Mouse (Mus musculus) liver, embryonic 15.5 days (tissue): ENCODE measurements at regions not wholly inside any gene's neighbourhood (a gene's known extent, or its start where the extent isn't known, plus 50 kb on each side); places are given as distances from the start of the nearest gene placed in this dataset.

ENCODE experiments used
- ATAC-seq: fragments of 200-750 bp; cut with Nextera tagmentation; 2 replicates; pipeline ENCODE4 v1.8.0; 2017; ENCODE audit warnings: moderate number of reproducible peaks, mild to moderate bottlenecking, moderate library complexity; ENCODE audit not compliant: insufficient read depth
- H3K27ac ChIP-seq: fragments of 300-500 bp; sonication (generic); replicated peaks from 2 replicates; pipeline ENCODE4 v1.5.1; 2015; ENCODE audit warnings: mild to moderate bottlenecking, inconsistent platforms
- H3K27me3 ChIP-seq: fragments of 300-500 bp; sonication (generic); 2 replicates; pipeline ENCODE4 v1.6.1; 2015; ENCODE audit warnings: mild to moderate bottlenecking, inconsistent platforms
- H3K36me3 ChIP-seq: fragments of 300-500 bp; sonication (generic); replicated peaks from 2 replicates; pipeline ENCODE4 v1.6.1; 2015; ENCODE audit warnings: moderate library complexity, mild to moderate bottlenecking, inconsistent platforms
- H3K4me1 ChIP-seq: fragments of 300-500 bp; sonication (generic); replicated peaks from 2 replicates; pipeline ENCODE4 v1.6.1; 2015; ENCODE audit warnings: inconsistent platforms
- H3K4me2 ChIP-seq: fragments of 300-500 bp; sonication (generic); 2 replicates; pipeline ENCODE4 v1.6.1; 2015; ENCODE audit warnings: moderate library complexity, mild to moderate bottlenecking, inconsistent platforms
- H3K4me3 ChIP-seq: fragments of 300-500 bp; sonication (generic); replicated peaks from 2 replicates; pipeline ENCODE4 v1.5.1; 2015; ENCODE audit warnings: mild to moderate bottlenecking, inconsistent platforms
- H3K9ac ChIP-seq: fragments of 300-500 bp; sonication (generic); 2 replicates; pipeline ENCODE4 v1.6.1; 2015; ENCODE audit warnings: moderate library complexity, mild to moderate bottlenecking, inconsistent platforms
- H3K9me3 ChIP-seq: fragments of 300-500 bp; sonication (generic); replicated peaks from 2 replicates; pipeline ENCODE4 v1.6.1; 2016; ENCODE audit warnings: inconsistent platforms
- WGBS: fragments of 180-500 bp; shearing (Covaris S2); methylation state at CpG from one replicate; pipeline ENCODE4 v1.1.7; 2015; ENCODE audit warnings: mixed read lengths; ENCODE audit not compliant: insufficient replicate concordance; 5-methylcytosine and 5-hydroxymethylcytosine counted together

- Histone ChIP-seq H3K4me2 (no peak overlapping the region), H3K27me3 (no peaks in the 10 kb centered on the region), H3K27ac (no peak overlapping the region), H3K9ac (no peak overlapping the region), H3K36me3 (no peaks in the 10 kb centered on the region), H3K9me3 (no peaks in the 10 kb centered on the region), H3K4me3 (no peak overlapping the region), H3K4me1 (no peaks in the 10 kb centered on the region; the same call in 1 of the 2 replicates)
- ATAC-seq: no peak
- WGBS: 76% methylated on average over 4 of the region's 4 CpGs
These were observed 273.1 kb upstream of the Arid1b start for GRCm38 (mm10) chr17:4721061-4721460.

- H3K9ac ChIP-seq: no peak overlapping the region
- no peaks in the 10 kb centered on the region for H3K9me3 ChIP-seq
- WGBS: 31% methylated on average over 3 of the region's 3 CpGs
- H3K36me3 ChIP-seq: no peaks in the 10 kb centered on the region
- H3K27me3 ChIP-seq: no peaks in the 10 kb centered on the region
- ATAC-seq: peak; percentile 63
- no peaks in the 10 kb centered on the region; the same call in 1 of the 2 replicates for H3K4me1 ChIP-seq
- no peak overlapping the region for H3K27ac ChIP-seq
- no peak overlapping the region for H3K4me2 ChIP-seq
- H3K4me3 ChIP-seq: no peak overlapping the region
These were observed 270.1 kb upstream of the Arid1b start for GRCm38 (mm10) chr17:4724031-4724430.

GRCm38 (mm10) chr17:4726331-4726741, 267.8 kb upstream of the Arid1b start:
- WGBS: 66% methylated on average over 12 of the region's 12 CpGs

GRCm38 (mm10) chr17:4734412-4734881, 259.7 kb upstream of the Arid1b start:
- no peak for ATAC-seq
- H3K9me3 ChIP-seq: no peaks in the 10 kb centered on the region
- 57% methylated on average over 5 of the region's 5 CpGs for WGBS
- H3K4me3 ChIP-seq: no peak overlapping the region
- no peaks in the 10 kb centered on the region for H3K36me3 ChIP-seq
- no peak overlapping the region for H3K4me2 ChIP-seq
- H3K4me1 ChIP-seq: no peaks in the 10 kb centered on the region
- H3K9ac ChIP-seq: no peak overlapping the region
- H3K27me3 ChIP-seq: no peaks in the 10 kb centered on the region
- H3K27ac ChIP-seq: no peak overlapping the region

More at GRCm38 (mm10) chr17:4726331-4726741, 267.8 kb upstream of the Arid1b start:
- Histone ChIP-seq H3K9ac (no peak overlapping the region), H3K36me3 (no peaks in the 10 kb centered on the region), H3K27ac (no peak overlapping the region), H3K9me3 (no peaks in the 10 kb centered on the region), H3K4me2 (no peak overlapping the region), H3K27me3 (no peaks in the 10 kb centered on the region), H3K4me3 (no peak overlapping the region), H3K4me1 (no peaks in the 10 kb centered on the region; the same call in 1 of the 2 replicates)
- no peak for ATAC-seq

- no peak for ATAC-seq
- Histone ChIP-seq H3K9ac (no peak overlapping the region), H3K36me3 (no peaks in the 10 kb centered on the region), H3K4me3 (no peak overlapping the region), H3K4me1 (no peaks in the 10 kb centered on the region), H3K27me3 (no peaks in the 10 kb centered on the region), H3K9me3 (no peaks in the 10 kb centered on the region), H3K4me2 (no peak overlapping the region), H3K27ac (no peak overlapping the region)
- 60% methylated on average over 1 of the region's 1 CpGs for WGBS
These were observed 258.9 kb upstream of the Arid1b start for GRCm38 (mm10) chr17:4735185-4735584.

- Histone ChIP-seq H3K9ac (no peak overlapping the region), H3K4me2 (no peak overlapping the region), H3K27ac (no peak overlapping the region), H3K9me3 (no peaks in the 10 kb centered on the region), H3K36me3 (no peaks in the 10 kb centered on the region), H3K27me3 (no peaks in the 10 kb centered on the region), H3K4me1 (no peaks in the 10 kb centered on the region), H3K4me3 (no peak overlapping the region)
- no peak for ATAC-seq
- WGBS: 43% methylated on average over 3 of the region's 3 CpGs
These were observed 257.4 kb upstream of the Arid1b start for GRCm38 (mm10) chr17:4736689-4737088.

GRCm38 (mm10) chr17:4738717-4739485, 255.2 kb upstream of the Arid1b start:
- no peaks in the 10 kb centered on the region for H3K9me3 ChIP-seq
- no peaks in the 10 kb centered on the region for H3K36me3 ChIP-seq
- H3K27me3 ChIP-seq: no peaks in the 10 kb centered on the region
- no peak overlapping the region for H3K27ac ChIP-seq
- no peak for ATAC-seq
- H3K4me1 ChIP-seq: no peaks in the 10 kb centered on the region
- H3K4me3 ChIP-seq: no peak overlapping the region
- WGBS: 27% methylated on average over 7 of the region's 7 CpGs
- H3K4me2 ChIP-seq: no peak overlapping the region
- H3K9ac ChIP-seq: no peak overlapping the region

- Histone ChIP-seq H3K4me3 (no peak overlapping the region), H3K9ac (no peak overlapping the region), H3K9me3 (no peaks in the 10 kb centered on the region), H3K4me1 (no peaks in the 10 kb centered on the region), H3K27ac (no peak overlapping the region), H3K36me3 (no peaks in the 10 kb centered on the region), H3K27me3 (no peaks in the 10 kb centered on the region), H3K4me2 (no peak overlapping the region)
- WGBS: 21% methylated on average over 5 of the region's 5 CpGs
- no peak for ATAC-seq
These were observed 253.3 kb upstream of the Arid1b start for GRCm38 (mm10) chr17:4740784-4741183.

GRCm38 (mm10) chr17:4742314-4742713, 251.8 kb upstream of the Arid1b start:
- no peaks in the 10 kb centered on the region for H3K27me3 ChIP-seq
- H3K4me3 ChIP-seq: no peak overlapping the region
- no peak overlapping the region for H3K27ac ChIP-seq
- H3K9ac ChIP-seq: no peak overlapping the region
- no peak overlapping the region for H3K4me2 ChIP-seq
- no peaks in the 10 kb centered on the region for H3K9me3 ChIP-seq
- H3K4me1 ChIP-seq: no peaks in the 10 kb centered on the region
- 29% methylated on average over 1 of the region's 1 CpGs for WGBS
- no peak for ATAC-seq
- H3K36me3 ChIP-seq: no peaks in the 10 kb centered on the region

GRCm38 (mm10) chr17:4762956-4763355, 231.2 kb upstream of the Arid1b start:
- Histone ChIP-seq H3K9ac (no peak overlapping the region), H3K36me3 (no peaks in the 10 kb centered on the region), H3K4me3 (no peak overlapping the region), H3K9me3 (no peaks in the 10 kb centered on the region), H3K27me3 (no peaks in the 10 kb centered on the region), H3K27ac (no peak overlapping the region), H3K4me1 (no peaks in the 10 kb centered on the region), H3K4me2 (no peak overlapping the region)
- WGBS: 77% methylated on average over 6 of the region's 6 CpGs
- no peak for ATAC-seq

- Histone ChIP-seq H3K4me3 (no peak overlapping the region), H3K27me3 (no peaks in the 10 kb centered on the region), H3K9ac (no peak overlapping the region), H3K9me3 (no peaks in the 10 kb centered on the region), H3K36me3 (no peaks in the 10 kb centered on the region), H3K27ac (no peak overlapping the region), H3K4me1 (no peaks in the 10 kb centered on the region), H3K4me2 (no peak overlapping the region)
- 67% methylated on average over 5 of the region's 5 CpGs for WGBS
- no peak for ATAC-seq
These were observed 228.4 kb upstream of the Arid1b start for GRCm38 (mm10) chr17:4765723-4766122.
